Mouse (Mus musculus) neutrophil, adult 5-6 weeks (primary cell): Measurements from ENCODE around the gene Abcb1b. TPM values are rescaled to one million over a fixed set of nuclear protein-coding genes. Genes with fewer than 3 reads are reported as not detected.
"Not testable (repeated sequence)": the region's sequence is repeated elsewhere in the genome, so short reads cannot be mapped to it uniquely, and the experiment has no call there.

Experiments
- ATAC-seq: fragments of 151-379, 151-347 bp; 2 replicates; pipeline ENCODE4 v1.8.0; 2017; ENCODE audit warnings: mild to moderate bottlenecking, moderate TSS enrichment; ENCODE audit not compliant: insufficient number of reproducible peaks, poor library complexity, low FRiP score, severe bottlenecking; ENCODE audit errors: extremely low read depth
- total RNA-seq: library from RNA; stranded (forward); fragments of 200-1000 nt; gene quantifications from 2 replicates; pipeline ENCODE4 v1.2.3, GENCODE M21; 2017

The Abcb1b gene
- total RNA-seq, 1 experiment from 2014 or later = 3.0 TPM

DNA sequence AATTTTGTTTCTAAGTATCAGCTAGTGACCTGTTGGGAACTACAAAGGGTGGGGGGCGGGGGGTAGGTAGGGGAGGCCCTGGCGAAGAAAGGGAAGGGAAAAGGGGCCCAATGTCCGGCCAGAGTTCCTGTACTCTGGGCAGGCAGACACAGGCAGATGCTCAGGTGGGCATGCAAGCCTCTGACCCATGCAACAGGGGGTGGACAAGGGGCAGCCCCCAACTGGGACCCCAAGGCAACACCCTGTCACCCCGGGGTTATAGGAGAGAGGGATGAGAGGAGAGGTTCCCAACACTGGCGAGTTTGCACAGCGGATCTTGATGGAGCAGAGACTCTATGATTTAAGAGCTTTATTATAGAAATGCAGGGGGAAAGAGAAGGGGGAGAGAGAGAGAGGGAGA, 59.3 kb downstream of the Abcb1b start:
- no peak for ATAC-seq

DNA sequence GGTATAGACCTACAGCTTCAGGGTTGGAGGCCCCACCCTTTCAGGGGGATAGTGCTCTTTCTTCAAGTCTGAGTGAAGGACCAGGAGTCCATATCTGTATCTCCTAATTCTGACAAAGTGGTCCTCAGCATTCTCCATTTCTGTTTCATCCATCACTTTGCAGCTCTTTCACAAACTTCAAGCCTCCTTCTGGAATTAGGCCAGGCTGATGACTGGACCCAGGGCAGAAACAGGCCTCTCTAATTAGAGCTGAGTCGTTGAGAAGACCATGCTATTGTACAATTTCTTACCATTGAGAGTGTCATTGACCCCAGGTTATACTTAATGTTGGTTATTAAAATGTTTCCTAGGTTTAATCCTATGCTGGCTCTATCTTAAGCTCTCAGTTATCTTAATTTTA, 63.9 kb downstream of the Abcb1b start:
- no peak for ATAC-seq

DNA sequence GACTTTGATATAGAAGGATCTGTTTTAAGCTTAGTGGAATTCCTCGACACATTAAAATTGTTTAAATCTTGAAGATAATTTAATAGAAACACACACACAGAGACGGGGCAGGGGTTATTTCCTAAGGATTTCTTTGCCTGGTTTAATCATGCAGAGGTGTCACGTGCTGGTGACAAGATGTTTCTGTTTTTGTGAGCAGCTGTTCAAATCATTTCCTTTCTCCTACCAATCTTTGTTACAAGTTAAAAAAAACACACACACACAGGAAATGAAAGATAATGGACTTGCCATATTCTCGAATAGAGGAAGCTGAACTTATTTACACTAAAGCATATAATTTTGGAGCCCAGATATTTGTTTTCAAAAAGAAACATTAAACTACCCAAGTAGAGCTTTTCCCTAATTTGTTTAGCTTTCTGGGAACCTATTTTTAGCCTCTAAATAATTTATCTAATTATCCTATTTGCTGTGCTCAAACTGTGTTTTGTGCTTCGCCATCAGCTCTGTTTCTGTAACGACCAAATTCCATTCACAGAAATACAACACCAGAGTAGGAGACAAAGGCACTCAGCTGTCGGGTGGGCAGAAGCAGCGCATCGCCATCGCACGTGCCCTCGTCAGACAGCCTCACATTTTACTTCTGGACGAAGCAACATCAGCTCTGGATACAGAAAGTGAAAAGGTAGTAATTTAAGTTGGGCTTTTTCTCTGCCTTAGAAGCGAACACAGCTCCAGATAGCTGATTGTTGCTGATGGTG, 65.8 kb downstream of the Abcb1b start:
- no peak for ATAC-seq

DNA sequence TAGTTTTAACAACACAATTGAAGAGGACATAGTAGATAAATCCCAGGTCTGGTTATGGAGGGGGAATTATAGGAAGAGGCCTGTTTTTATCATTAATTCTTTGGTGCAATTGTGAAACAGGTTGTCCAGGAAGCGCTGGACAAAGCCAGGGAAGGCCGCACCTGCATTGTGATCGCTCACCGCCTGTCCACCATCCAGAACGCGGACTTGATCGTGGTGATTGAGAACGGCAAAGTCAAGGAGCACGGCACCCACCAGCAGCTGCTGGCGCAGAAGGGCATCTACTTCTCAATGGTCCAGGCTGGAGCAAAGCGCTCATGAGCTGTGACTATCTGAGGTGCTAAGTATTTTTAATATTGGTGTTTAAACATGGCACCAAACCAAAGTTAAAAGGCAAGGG, 67.7 kb downstream of the Abcb1b start:
- ATAC-seq = not testable (repeated sequence)

DNA sequence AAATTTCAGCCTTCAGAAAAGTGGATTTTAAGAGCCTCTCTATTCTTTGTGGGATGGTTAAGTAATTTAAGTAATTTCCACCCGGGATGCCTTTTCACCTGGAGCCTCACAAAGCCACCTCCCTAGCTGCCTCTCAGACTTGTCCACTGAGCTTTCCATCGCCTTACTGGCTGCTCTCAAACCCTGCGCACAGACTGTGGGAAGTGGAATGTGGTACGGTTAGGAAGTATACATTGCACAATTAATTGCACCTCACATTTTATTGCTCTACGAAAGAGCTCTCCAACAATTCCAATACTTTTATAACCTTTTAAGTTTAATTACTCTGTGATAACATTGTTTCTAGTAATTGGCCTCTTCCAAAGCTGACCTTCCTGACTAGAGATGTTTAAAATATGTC, 68.4 kb downstream of the Abcb1b start:
- no peak for ATAC-seq

DNA sequence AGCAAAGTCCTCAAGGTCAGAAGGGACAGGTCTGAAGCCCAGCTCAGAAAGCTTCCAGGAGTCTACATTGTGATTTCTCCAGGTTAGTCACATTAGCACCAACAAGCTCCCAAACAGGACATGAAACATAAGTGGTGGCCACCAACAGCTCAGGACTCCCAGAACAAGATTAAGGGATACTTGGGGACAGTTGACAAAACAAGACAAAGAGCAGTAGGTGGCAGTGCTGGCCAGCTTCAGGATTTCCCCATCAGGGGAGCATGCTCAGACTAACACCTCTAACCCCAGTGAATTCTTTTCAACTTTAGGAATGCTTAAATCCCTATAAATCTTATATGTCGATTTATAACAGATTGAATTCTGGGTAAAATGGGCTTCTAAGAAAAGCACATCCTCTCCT, 70.1 kb downstream of the Abcb1b start:
- no peak for ATAC-seq

DNA sequence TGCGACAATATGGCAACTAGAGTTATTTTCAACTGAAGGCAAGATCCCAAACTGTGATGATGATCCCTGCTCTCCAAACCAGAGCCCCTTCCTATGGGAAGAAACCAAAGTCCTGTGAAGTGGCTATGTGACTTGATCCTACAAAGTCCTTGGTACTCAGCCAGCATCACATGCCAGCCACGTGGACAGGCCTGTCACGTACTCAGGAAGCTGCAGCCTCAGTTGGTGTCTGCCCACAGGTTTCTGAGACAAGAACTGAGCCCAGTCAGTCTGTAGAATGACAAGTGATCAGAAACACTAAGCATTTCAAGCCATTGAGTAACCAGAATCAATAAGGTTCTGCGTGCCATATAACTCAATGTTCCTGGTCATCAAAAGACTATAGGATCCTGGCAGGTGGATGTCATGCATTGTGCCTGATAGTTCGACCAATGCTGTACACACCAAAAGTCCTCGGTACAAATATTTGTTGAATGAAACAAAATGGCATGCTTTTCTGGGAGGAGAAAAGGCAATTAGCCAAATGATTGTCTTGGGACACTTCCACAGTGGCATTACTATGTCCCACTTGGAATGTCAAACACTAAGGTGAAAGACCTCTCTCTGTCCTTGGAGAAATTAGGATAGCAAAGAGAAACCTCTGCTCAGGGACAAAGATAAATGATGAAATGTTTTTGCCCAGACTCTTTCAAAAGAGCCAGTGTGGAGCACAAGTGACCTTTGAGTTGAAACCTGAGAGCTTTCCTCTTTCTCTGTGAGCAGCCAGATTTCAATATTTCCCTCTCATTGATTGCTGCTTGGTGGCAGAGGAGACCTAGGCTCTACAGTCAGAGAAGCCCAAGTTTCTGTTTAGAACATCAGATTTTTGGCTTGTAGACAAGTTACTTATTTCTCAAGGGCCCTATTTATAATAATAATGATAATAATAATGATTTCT, 75.3 kb downstream of the Abcb1b start:
- no peak for ATAC-seq

DNA sequence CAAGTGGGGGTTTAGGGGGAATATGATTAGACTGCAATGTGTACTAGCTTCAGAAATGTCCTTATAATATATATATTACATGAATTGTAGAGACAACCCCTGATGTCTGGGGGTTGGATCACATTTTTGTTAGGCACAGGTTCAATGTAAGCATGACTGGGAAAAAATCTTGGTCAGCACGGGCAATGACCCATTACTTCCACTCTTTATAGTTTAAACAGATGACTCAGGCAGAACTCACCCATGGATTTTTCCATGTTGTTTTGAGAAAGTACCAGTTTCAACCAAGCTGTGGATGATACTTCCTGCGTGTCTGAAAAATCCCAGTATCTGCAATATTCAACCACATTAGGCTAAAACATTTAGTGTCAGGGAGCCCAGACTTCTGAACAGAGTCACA, 79.1 kb downstream of the Abcb1b start:
- no peak for ATAC-seq

DNA sequence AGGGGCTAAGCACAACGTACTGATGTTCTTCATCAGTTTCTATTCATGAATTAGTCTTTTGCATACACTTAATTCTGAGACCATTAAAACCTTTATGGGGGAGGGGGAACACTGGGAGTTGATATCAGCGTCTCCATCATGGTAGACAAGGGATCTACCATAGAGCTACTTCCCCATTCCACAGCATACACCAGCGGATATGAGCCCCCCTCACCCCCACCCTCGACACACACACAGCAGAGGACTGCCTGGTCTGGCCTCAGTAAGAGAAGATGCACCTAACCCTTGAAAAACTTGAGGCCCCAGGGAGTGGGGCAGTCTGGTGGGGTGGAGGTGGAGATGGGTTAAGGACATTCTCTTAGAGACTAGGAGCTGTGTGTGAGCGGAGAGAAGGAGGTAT, 79.9 kb downstream of the Abcb1b start:
- no peak for ATAC-seq

DNA sequence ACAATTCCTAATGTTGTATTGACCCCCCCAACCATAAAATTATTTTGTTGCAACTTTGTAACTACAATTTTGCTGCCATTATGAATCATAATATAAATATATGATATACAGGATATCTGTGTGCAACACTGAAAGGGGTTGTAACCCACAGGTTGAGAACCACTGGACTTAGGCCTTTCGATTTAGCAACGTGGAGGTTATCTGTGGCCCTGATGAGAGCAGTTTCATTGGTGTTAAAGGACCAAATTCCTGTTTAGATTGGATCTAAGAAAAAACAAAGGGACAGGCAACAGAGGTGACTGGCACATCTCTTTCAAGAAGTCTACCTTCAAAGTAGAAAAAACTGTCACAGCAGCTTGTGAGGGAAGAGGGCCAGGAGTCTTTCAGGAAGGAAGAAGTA, 87.9 kb downstream of the Abcb1b start:
- no peak for ATAC-seq

DNA sequence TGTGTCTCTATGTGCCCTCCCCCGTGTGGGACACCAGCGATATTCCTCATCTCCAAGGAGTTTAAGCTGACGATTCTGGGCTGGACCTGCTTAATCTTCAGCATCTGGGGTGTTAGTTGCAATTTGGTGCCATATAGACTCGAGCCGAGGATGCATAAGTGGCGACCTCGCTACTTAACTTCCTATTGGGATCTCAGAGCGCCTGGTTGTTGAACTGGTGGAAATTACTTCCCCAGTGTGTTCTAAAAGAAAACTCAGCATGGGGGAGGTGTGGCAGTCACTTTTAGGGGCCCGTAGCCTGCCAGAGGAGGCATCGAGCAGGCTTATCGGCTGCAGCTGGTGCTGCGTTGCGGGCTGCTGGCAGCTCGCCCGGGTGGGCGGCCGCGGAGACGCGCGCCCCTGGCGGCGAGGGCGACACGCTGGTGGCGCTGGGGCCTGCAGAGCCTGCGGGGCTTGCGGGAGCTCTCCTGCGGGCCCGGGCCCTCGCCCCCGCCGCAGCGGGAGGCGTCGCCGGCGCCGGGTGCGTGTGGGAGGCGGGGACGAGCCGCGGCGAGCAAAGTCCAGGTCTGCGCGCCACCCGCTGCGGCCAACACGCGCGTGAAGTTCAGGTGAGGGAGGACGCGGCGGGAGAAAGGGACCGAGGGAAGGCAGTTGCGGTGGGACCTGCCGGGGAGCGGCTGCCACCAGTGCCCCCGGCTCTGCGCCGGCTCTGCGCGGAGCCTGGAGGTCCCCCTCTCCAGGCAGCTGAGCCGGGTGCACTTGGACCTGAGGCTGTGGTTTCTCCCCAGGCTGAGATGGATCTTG, 95.6 kb downstream of the Abcb1b start, which contains the start of gene Abcb4:
Gene Abcb4 (plus strand): TSS at position 418 of the 804 bp plus-strand sequence.
- ATAC-seq = peak; percentile 57

DNA sequence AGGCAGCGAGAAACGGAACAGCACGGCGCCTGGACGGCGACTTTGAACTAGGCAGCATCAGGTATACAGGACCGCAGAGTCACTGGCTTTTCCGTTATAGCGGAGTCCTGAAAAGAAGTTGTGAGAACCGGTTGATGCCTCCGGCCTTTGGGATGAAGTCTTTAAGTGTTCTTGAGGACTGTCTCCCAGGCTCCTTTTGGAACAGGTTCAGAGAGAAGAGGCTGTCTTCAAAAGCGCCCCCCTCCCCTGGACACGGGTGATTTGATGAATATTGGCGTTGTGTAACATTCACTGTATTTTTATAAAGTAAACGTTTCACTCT, 96.1 kb downstream of the Abcb1b start:
- ATAC-seq = peak; percentile 42

DNA sequence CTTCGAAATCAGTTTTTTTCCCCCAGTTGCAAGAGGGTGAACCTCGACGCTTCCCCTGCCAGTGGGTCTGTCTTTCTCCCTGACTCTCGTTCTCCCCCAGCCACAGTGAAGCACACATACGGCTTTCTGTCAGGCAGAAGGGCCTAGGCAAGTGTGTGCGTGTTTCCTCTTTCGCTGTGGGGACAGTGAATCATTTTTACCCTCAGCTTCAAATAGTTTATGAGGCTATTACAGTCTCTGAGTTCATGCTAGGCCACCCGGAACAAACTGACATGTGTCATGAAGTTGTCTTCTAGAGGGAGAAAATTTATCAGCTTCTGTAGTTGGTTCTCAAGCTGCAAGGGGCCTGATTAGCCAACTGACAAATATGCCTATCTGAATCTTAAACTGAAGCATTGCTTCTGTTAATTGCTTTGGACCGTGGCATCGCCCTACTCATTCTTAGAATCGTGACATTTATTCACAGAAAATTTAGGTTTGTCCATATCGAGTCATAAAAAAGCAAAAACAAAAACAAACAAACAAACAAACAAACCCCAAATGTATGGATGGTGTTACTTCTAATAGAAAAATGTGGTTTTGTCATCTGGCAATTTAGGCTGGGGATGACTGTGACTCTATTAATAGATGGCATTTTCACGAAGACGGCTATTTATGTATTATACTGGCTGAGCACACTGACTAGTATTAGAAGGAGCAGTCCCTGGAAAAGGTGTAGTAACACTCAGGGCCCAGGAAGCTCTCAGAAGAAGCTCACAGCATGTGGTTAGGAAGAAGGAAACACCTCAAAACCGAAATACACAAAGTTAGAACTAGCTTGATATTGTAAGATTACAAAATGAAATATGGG, 96.9 kb downstream of the Abcb1b start:
- peak; percentile 39; the same call in 1 of the 2 replicates for ATAC-seq

DNA sequence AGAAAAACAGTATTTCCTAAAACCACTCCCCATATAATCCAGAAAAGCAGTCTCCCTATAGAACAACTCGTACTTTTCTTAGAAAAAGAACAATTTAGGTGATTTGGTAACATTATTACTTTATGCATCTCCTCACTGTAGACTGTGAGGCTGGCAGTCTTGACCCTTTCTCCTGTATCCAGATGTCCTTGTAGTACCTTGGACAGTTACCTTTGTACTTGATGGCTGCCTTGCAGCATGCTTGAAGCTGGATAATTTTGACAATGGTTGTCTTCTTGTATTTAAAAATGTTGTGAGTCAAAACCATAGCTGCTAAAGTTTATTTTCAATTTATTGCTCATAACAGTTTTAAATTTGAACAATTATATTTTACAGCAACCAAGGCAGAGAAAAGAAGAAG, 98.3 kb downstream of the Abcb1b start:
- ATAC-seq = no peak

DNA sequence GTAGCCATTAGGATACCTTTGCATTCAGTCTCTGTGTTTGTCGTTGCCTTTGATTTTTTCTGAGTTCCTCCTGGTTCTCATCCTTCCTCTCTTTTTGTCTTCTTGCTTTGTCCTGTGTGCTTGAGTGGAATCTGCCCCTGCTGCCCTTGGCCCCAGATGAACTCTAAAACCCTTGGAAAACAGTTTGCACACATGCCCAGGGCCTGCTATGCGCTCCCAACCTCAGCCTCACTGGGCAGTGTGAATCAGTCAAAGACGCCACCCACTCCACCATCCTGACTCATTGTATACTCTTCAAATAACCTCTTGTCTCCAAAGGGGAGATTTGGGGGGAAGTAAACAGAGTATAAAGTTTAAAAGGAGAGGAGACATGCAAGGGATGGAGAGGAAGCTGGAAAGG, 100.3 kb downstream of the Abcb1b start:
- ATAC-seq = no peak

DNA sequence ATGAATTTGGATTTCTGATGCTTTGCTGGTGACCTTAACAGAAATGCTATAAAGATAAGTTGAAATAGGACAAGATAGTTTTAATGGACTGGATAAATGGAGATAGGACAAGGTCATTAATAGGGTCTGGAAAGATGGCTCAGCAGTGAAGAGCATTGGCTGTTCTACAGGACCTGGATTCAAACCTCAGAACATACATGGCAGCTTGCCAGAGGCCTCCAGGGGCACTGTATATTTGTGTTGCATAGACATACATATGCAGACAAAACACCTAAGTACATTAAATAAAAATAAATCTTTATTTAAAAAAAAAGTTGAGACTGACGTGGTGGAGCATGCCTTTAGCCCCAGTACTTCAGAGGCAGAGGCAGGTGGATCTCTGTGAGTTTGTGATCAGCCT, 103.1 kb downstream of the Abcb1b start:
- ATAC-seq = no peak

DNA sequence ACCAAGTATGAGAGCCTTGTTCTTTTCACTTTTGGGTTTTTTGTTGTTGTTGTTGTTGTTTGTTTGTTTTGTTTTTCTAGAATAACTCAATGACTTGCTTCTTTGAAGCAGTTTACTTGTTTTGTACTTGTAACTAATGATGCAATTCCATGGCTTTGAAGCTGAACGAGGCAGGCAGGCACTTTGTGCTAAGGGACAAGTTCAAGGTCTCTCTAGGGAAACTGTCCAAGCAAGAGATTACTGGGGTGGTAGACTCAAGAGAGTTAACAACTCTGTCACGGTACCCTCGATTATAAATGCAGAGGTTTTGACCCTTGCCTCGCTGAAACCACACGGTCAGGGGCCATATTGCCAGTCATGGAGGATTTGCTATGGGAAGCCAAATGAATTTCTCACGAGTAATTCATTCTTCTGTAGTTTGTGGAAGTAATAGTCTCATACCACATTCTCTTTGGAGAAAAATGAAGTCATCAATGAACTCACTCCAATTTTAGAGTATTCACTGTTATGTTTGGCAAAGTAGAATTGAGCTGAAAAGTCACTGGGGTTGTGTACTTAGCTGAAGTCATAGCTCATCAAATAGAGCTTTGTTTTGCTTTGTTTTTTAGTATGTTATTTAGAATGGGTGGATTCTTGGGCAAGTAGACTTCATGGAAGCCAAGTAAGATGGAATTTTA, 104.3 kb downstream of the Abcb1b start:
- no peak for ATAC-seq

DNA sequence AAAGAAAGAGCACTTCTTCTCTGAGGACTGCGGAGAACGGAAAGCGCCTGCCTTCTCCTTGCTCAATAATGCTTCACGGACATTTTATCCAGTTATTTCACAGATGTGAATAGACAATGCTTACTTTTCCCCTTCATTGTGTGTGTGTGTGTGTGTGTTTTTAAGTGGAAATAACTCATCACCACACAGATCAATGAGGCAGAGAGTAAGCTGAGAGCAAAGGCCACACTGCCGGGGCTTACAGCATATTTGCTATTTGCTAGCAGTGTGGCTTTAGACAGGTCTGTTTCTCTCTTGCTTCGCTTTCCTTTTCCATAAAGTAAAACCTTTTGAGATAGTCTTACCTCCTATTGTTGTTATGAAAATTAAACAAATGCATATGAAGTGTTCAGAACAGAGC, 106.6 kb downstream of the Abcb1b start:
- ATAC-seq = no peak
